Mouse (Mus musculus) bone marrow macrophage, adult 2 months (primary cell): ENCODE results near the gene Stat5a.

Source experiments
- CTCF ChIP-seq: IDR thresholded peaks from 2 replicates; pipeline ENCODE4 v1.5.1; 2012; ENCODE audit warnings: low read depth, mild to moderate bottlenecking, low read length, moderate library complexity
- POLR2A ChIP-seq: IDR thresholded peaks from 2 replicates; pipeline ENCODE4 v1.6.1; 2012; ENCODE audit warnings: mild to moderate bottlenecking, low read depth, low read length, borderline replicate concordance

DNA sequence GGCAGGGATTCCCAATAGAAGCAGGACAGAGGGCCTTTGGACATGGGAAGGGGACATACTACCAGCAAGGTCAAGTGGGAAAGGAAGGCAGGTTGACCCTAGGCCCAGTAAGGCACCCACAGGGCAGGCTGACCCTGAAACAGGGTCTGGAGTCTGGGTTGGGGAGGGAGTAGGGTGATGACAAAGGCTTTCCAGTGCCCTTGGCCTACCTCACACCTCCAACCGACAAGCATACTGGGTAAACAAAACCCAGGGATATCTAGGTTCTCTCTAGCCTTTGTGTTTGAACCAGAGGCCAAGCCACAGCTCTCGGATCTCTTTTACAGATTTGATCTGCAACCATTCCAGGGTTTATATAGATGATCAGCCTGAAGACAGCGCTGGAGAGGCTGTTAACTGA, 28.6 kb downstream of the Stat5a start:
- no peak for TF ChIP-seq POLR2A
- TF ChIP-seq CTCF: no peak
